Mouse (Mus musculus): ENCODE results near the gene Iqsec1.

GRCm38 (mm10) chr6:90624184-90624583 lies 364.3 kb downstream of the Iqsec1 start:
- TF ChIP-seq CTCF (conservative IDR thresholded peaks at IDR 0.05; ENCODE audit: low read length) (no peak), NANOG (IDR thresholded peaks at IDR 0.05; ENCODE audit: borderline replicate concordance, low read length) (no peak), POU5F1 (IDR thresholded peaks at IDR 0.05; ENCODE audit: borderline replicate concordance, low read length) (no peak)
